Mouse (Mus musculus) thymus, adult 2 months (tissue): ENCODE measurements around the gene 1700016H13Rik. TPM values are rescaled to one million over a fixed set of nuclear protein-coding genes. Genes with fewer than 3 reads are reported as not detected.

Experiments
- DNase-seq: peaks from one replicate; pipeline ENCODE4 v3.0.0; 2021
- H3K27ac ChIP-seq: fragments of 200-500 bp; 2 replicates; pipeline ENCODE4 v1.5.1; 2012; ENCODE audit warnings: low read length, control low read depth; ENCODE audit not compliant: control insufficient read depth, insufficient read depth
- H3K27me3 ChIP-seq: fragments of 200-500 bp; 2 replicates; pipeline ENCODE4 v1.6.1; 2012; ENCODE audit warnings: mild to moderate bottlenecking, low read length, moderate library complexity, mixed read lengths; ENCODE audit not compliant: control insufficient read depth, insufficient read depth
- H3K36me3 ChIP-seq: fragments of 200-500 bp; 2 replicates; pipeline ENCODE4 v1.6.1; 2012; ENCODE audit warnings: mild to moderate bottlenecking, low read length, moderate library complexity; ENCODE audit not compliant: control insufficient read depth, insufficient read depth
- H3K4me1 ChIP-seq: fragments of 200-500 bp; replicated peaks from 2 replicates; pipeline ENCODE4 v1.6.1; 2012; ENCODE audit warnings: low read length; ENCODE audit not compliant: control insufficient read depth, insufficient read depth
- H3K4me3 ChIP-seq: fragments of 200-500 bp; 2 replicates; pipeline ENCODE4 v1.5.1; 2012; ENCODE audit warnings: mild to moderate bottlenecking, low read length, control low read depth, moderate library complexity; ENCODE audit not compliant: control insufficient read depth, insufficient read depth
- CTCF ChIP-seq: fragments of 200-500 bp; IDR thresholded peaks from 2 replicates; pipeline ENCODE4 v1.5.1; 2012; ENCODE audit warnings: mild to moderate bottlenecking, control low read depth, low read length, moderate library complexity, borderline replicate concordance; ENCODE audit not compliant: control insufficient read depth, poor library complexity, insufficient read depth; ENCODE audit errors: extremely low read depth
- POLR2A ChIP-seq: fragments of 200-500 bp; IDR thresholded peaks from 2 replicates; pipeline ENCODE4 v1.6.1; 2012; ENCODE audit warnings: mild to moderate bottlenecking, low read length, control low read depth, moderate library complexity; ENCODE audit not compliant: control insufficient read depth, poor library complexity, insufficient read depth; ENCODE audit errors: extremely low read depth
- WGBS: fragments of 180-500 bp; shearing (Covaris S2); methylation state at CpG from one replicate; pipeline ENCODE4 v1.1.7; 2018; 5-methylcytosine and 5-hydroxymethylcytosine counted together
- polyA plus RNA-seq: library from polyadenylated mRNA; depleted of rRNA; stranded (reverse); fragments of >200 nt; gene quantifications from 2 replicates; pipeline ENCODE4 v1.2.3, GENCODE M21; 2012

The 1700016H13Rik gene
- polyA plus RNA-seq, 1 experiment: 0.15 TPM

DNA sequence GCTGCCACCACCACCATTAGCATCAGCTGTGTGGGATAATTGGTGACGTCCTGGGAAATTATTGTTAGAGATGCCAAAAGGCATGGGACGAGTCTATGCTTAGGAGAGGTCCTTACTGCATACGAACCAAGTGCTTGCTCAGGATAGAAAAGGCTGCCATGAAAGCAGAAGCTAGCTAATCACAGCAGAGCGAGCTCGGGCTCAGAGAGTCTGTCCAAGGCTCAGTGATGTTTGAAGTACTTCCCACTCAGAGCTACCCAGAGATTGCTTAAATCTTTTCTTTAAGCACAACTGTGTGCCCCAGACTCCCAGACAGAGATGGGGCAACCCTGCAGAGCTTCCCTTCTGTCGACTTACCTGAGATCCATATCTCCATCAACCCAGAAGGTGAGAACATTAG lies 27.3 kb downstream of the 1700016H13Rik start:
- H3K36me3 ChIP-seq: no peaks in the 10 kb centered on the region
- H3K4me1 ChIP-seq: no peaks in the 10 kb centered on the region
- no peak overlapping the region for H3K4me3 ChIP-seq
- no peak overlapping the region for H3K27ac ChIP-seq
- TF ChIP-seq CTCF (no peak), POLR2A (no peak)
- no peaks in the 10 kb centered on the region for H3K27me3 ChIP-seq
- WGBS: 83% methylated on average over 6 of the region's 6 CpGs
- no peak for DNase-seq

DNA sequence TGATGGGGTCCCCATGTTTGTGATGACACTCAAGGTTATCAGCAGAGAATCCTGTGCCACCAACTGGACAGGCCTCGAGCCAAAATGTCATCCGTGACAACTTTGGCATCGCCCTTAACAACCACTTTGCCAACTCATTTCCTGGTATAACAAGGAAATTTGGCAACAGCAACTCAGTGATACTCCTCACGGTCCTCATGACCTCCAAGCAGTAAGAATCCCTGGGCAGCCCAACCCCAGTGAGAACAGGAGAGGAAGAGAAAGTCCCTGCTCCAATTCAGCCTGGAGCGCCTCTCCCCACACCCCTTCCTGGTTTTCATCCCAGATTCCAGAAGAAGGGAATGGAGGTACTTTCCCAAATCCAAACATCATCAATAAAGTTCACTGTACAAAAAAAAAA lies 31.0 kb downstream of the 1700016H13Rik start:
- Histone ChIP-seq H3K27ac (no peak overlapping the region), H3K4me3 (no peak overlapping the region), H3K36me3 (no peaks in the 10 kb centered on the region), H3K27me3 (no peaks in the 10 kb centered on the region), H3K4me1 (no peaks in the 10 kb centered on the region)
- DNase-seq: no peak
- TF ChIP-seq CTCF (no peak), POLR2A (no peak)
- WGBS: 92% methylated on average over 5 of the region's 5 CpGs

DNA sequence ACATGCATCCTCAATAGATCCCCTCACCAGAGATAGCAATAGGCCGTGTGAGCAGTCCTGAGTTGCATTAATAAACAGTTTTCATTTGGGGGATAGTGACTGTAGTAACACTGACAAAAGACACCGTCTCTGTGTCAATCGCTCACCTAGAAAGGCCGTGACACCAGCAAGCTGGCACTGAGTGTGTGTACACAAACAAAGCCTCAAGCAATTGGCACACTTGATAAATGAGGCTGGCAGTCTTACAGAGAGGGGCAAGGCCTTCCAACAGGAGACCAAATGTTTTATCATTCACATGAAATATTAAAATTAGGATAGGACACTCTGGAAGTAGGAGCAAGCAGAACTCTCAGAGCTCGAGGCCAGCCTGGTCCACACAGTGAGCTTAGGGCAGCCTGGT lies 33.5 kb downstream of the 1700016H13Rik start:
- TF ChIP-seq CTCF: no peak
- TF ChIP-seq POLR2A: no peak
- Histone ChIP-seq H3K27me3 (no peaks in the 10 kb centered on the region), H3K4me3 (no peak overlapping the region), H3K36me3 (no peaks in the 10 kb centered on the region), H3K27ac (no peak overlapping the region), H3K4me1 (no peaks in the 10 kb centered on the region)
- 94% methylated on average over 5 of the region's 5 CpGs for WGBS
- no peak for DNase-seq

DNA sequence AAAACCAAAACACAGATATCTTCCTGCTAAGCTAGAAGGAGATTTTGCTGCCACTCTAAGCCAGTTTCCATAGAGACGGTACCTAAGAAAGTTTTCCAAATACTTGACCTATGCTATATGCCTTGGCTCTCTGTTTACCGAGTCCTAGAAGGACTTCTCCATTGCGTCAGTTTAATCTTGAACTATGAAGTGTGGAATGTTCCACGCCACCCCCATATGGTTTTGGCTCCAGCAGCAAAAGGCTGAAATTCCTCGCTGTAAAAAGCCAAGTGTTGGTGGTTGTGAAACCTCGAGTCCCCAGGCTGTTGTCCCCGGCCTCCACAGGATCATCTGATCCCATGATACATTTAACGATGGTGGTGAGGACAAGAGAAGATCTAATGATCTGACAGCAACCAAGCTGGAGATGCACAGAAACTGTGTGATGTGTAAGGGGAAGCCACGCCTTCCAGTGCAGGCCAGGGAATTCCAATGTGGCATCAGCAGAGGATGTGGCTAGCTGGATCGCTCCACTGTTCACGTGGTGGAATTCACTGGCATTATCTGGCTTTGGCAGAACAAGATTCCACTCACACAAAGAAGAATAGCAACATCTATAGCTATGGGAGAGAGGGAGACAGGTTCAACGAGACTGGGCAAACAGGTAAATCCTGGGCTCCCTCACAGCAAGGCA lies 35.4 kb downstream of the 1700016H13Rik start:
- TF ChIP-seq CTCF: no peak
- no peak for TF ChIP-seq POLR2A
- no peak overlapping the region for H3K4me3 ChIP-seq
- no peak overlapping the region for H3K27ac ChIP-seq
- WGBS: 91% methylated on average over 12 of the region's 12 CpGs
- H3K4me1 ChIP-seq: no peaks in the 10 kb centered on the region
- H3K36me3 ChIP-seq: no peaks in the 10 kb centered on the region
- no peak for DNase-seq
- H3K27me3 ChIP-seq: no peaks in the 10 kb centered on the region

DNA sequence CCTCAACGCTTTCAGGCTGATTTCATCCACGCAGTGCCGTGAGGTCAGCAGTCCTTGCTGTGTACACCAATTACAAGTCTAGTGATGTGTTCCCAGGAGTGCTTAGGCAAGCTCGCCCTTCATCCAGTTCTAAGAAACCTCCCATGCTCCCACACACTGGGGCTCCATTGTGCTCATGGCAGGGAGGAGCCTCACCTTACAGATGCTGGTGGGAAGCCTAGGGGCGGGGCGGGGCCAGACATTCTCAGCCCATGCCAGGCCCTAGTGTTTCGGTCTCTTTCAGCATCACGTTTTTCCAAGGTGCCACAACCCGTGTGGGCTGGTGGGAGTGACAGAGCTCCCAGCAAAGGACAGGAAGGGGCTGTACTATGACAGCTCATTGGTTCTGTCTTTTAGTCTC lies 38.6 kb downstream of the 1700016H13Rik start:
- no peaks in the 10 kb centered on the region for H3K36me3 ChIP-seq
- DNase-seq: no peak
- no peak overlapping the region for H3K4me3 ChIP-seq
- H3K27ac ChIP-seq: no peak overlapping the region
- no peaks in the 10 kb centered on the region for H3K27me3 ChIP-seq
- H3K4me1 ChIP-seq: no peaks in the 10 kb centered on the region
- 94% methylated on average over 9 of the region's 9 CpGs for WGBS
- no peak for TF ChIP-seq POLR2A
- no peak for TF ChIP-seq CTCF

DNA sequence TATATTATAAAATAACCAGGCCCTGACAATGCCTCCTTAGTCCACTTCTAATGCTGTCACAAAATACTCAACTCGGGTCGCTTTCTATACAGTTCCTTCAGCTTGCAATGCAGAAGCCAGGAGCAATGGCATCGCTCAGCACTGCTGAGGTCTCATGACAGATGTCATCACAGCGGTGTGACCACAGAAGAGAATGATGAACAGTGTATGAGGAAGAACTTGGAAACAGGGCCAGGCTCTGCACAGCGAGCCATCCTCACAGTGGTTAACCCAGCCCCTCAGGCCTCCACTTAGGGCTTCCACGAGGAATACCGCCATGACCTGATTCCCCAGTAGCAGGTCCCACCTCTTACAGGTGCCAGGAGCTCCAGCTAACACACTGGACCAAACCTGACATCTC lies 41.5 kb downstream of the 1700016H13Rik start:
- Histone ChIP-seq H3K27me3 (no peaks in the 10 kb centered on the region), H3K4me1 (no peaks in the 10 kb centered on the region), H3K36me3 (no peaks in the 10 kb centered on the region), H3K4me3 (no peak overlapping the region), H3K27ac (no peak overlapping the region)
- no peak for DNase-seq
- TF ChIP-seq POLR2A (no peak), CTCF (no peak)
- WGBS: 77% methylated on average over 7 of the region's 7 CpGs

DNA sequence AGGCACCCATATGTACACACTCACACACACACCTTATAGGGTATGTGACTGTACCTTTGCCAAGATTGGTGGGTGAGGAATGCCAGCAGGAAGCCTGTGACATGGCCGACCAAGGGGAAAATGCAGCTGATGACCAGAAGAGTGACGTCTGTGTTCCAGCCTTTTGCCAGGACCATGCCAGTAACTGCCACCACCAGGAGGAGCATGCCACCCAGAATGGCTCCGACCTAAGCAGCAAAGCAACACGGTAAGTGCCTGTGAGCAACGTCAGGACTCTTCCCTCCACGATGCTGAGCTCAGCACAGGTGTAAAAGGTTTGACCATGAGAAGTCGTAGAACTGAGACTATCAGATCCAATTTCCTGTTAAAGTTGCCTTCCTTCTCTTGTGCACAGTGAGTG lies 43.5 kb downstream of the 1700016H13Rik start:
- no peaks in the 10 kb centered on the region for H3K4me1 ChIP-seq
- H3K27ac ChIP-seq: no peak overlapping the region
- WGBS: 90% methylated on average over 7 of the region's 7 CpGs
- no peak for TF ChIP-seq CTCF
- TF ChIP-seq POLR2A: no peak
- H3K27me3 ChIP-seq: no peaks in the 10 kb centered on the region
- no peak overlapping the region for H3K4me3 ChIP-seq
- no peak for DNase-seq
- no peaks in the 10 kb centered on the region for H3K36me3 ChIP-seq
